Mouse (Mus musculus) gastrocnemius, postnatal 10 days (tissue): ENCODE results near the gene Ercc2. TPM values are rescaled to one million over a fixed set of nuclear protein-coding genes. Genes with fewer than 3 reads are reported as not detected.

Experiments
- microRNA-seq, 2 experiments: library from miRNA; unstranded; fragments of <30 nt; microRNA quantifications; one replicate each; pipeline ENCODE4 v1.2.0; 2021
- total RNA-seq, 2 experiments: library from RNA; stranded (reverse); gene quantifications; 2 replicates each; pipeline ENCODE4 v1.2.3; 2021

Ercc2 gene
- total RNA-seq, 2 experiments from 2014 or later: 7.7 to 9.7 TPM

Small RNAs within 50 kb of the gene (microRNA-seq; reads per million reads assigned to microRNA genes)
- gene Mir343: 0 reads per million in 2 experiments

Other genes starting within 250 kb of the Ercc2 start
- 1 to 10 TPM; 5.0 to 5.5 TPM for gene Qpctl, start 232.7 kb upstream of the Ercc2 start, total RNA-seq
- gene Snrpd2, start 232.3 kb upstream of the Ercc2 start, total RNA-seq: 10 to 100 TPM; 72.9 to 77.4 TPM
- gene Gipr, start 215.9 kb upstream of the Ercc2 start, total RNA-seq: under 1 TPM in 1 of 2 experiments, not detected in 1; 0.14 TPM
- gene Eml2, start 205.6 kb upstream of the Ercc2 start, total RNA-seq: 10 to 100 TPM; 14.9 to 17.6 TPM
- gene Gpr4, start 169.5 kb upstream of the Ercc2 start, total RNA-seq: 1 to 10 TPM; 2.3 to 3.4 TPM
- 10 to 100 TPM; 36.9 to 37.8 TPM for gene Opa3, start 153.7 kb upstream of the Ercc2 start, total RNA-seq
- gene Vasp, start 110.2 kb upstream of the Ercc2 start, total RNA-seq: 10 to 100 TPM; 35.7 to 53.5 TPM
- not detected for gene Ppm1n, start 101.9 kb upstream of the Ercc2 start, total RNA-seq
- gene Rtn2, start 99.4 kb upstream of the Ercc2 start, total RNA-seq: 100 to 1,000 TPM; 669 to 730 TPM
- 1 to 10 TPM in 1 of 2 experiments, under 1 TPM in 1; 0.80 to 1.7 TPM for gene Fosb, start 72.0 kb upstream of the Ercc2 start, total RNA-seq
- 10 to 100 TPM; 31.9 to 35.9 TPM for gene Ercc1, start 37.2 kb upstream of the Ercc2 start, total RNA-seq
- 1 to 10 TPM; 7.8 to 9.8 TPM for gene Cd3eap, start 22.5 kb upstream of the Ercc2 start, total RNA-seq
- gene Ppp1r13l, start 22.3 kb upstream of the Ercc2 start, total RNA-seq: 1 to 10 TPM; 2.7 to 2.8 TPM
- gene Klc3, start 22.1 kb downstream of the Ercc2 start, total RNA-seq: under 1 TPM; 0.12 to 0.18 TPM
- gene Ckm, start 22.8 kb downstream of the Ercc2 start, total RNA-seq: over 10,000 TPM; 22,462 to 26,486 TPM
- gene Mark4, start 76.8 kb downstream of the Ercc2 start, total RNA-seq: 10 to 100 TPM; 12.2 to 16.4 TPM
- under 1 TPM; 0.59 to 0.86 TPM for gene Exoc3l2, start 81.3 kb downstream of the Ercc2 start, total RNA-seq
- gene Bloc1s3, start 126.4 kb downstream of the Ercc2 start, total RNA-seq: 1 to 10 TPM; 2.2 to 2.4 TPM
- gene Trappc6a, start 126.4 kb downstream of the Ercc2 start, total RNA-seq: 10 to 100 TPM; 24.6 to 26.5 TPM
- not detected for gene Nkpd1, start 135.8 kb downstream of the Ercc2 start, total RNA-seq
- 10 to 100 TPM; 38.7 to 41.1 TPM for gene Ppp1r37, start 181.1 kb downstream of the Ercc2 start, total RNA-seq
- gene Zfp296, start 195.3 kb downstream of the Ercc2 start, total RNA-seq: under 1 TPM; 0.21 to 0.23 TPM
- 10 to 100 TPM; 52.0 to 59.8 TPM for gene Gemin7, start 195.6 kb downstream of the Ercc2 start, total RNA-seq
- 10 to 100 TPM; 15.2 to 23.2 TPM for gene Clasrp, start 222.5 kb downstream of the Ercc2 start, total RNA-seq
- gene Relb, start 247.4 kb downstream of the Ercc2 start, total RNA-seq: 1 to 10 TPM; 7.3 to 9.0 TPM